Mouse (Mus musculus): Measurements from ENCODE around the gene Hist1h2af. TPM values are rescaled to one million over a fixed set of nuclear protein-coding genes. Genes with fewer than 3 reads are reported as not detected.
"Not testable (repeated sequence)": the region's sequence is repeated elsewhere in the genome, so short reads cannot be mapped to it uniquely, and the experiment has no call there.

Hist1h2af gene
- total RNA-seq, 2 experiments from 2014 or later, result 0.73 to 1.9 TPM

- DNase-seq (ENCODE audit: low spot score), result peak; percentile 50
These were observed 21.5 kb downstream of the Hist1h2af start for GRCm38 (mm10) chr13:23554925-23555838.

- peak; percentile 62 for DNase-seq (ENCODE audit: low spot score)
These were observed 22.2 kb downstream of the Hist1h2af start for GRCm38 (mm10) chr13:23555839-23556416.

- DNase-seq (ENCODE audit: low spot score), result no peak
These were observed 23.2 kb downstream of the Hist1h2af start for GRCm38 (mm10) chr13:23556906-23557305.

GRCm38 (mm10) chr13:23560699-23561098, 27.0 kb downstream of the Hist1h2af start:
- not testable (repeated sequence) for DNase-seq (ENCODE audit: low spot score)

GRCm38 (mm10) chr13:23561531-23561882, 27.8 kb downstream of the Hist1h2af start:
- DNase-seq (ENCODE audit: low spot score), result not testable (repeated sequence)

GRCm38 (mm10) chr13:23561883-23562659, 28.4 kb downstream of the Hist1h2af start, which contains the start of gene Hist1h3e:
Gene Hist1h3e (minus strand): TSS chr13:23562369.
- peak; percentile 91 for DNase-seq (ENCODE audit: low spot score)

- DNase-seq (ENCODE audit: low spot score), result peak; percentile 25
These were observed 29.2 kb downstream of the Hist1h2af start for GRCm38 (mm10) chr13:23562699-23563462.

GRCm38 (mm10) chr13:23564482-23564881, 30.8 kb downstream of the Hist1h2af start:
- DNase-seq (ENCODE audit: low spot score), result no peak

GRCm38 (mm10) chr13:23570261-23571021, 36.7 kb downstream of the Hist1h2af start:
- not testable (repeated sequence) for DNase-seq (ENCODE audit: low spot score)

- DNase-seq (ENCODE audit: low spot score), result peak; percentile 52
These were observed 37.4 kb downstream of the Hist1h2af start, which contains the start of the genes Hist1h2ae and Hist1h2bg for GRCm38 (mm10) chr13:23571022-23571503. Gene Hist1h2ae (minus strand): TSS chr13:23571220. Gene Hist1h2bg (plus strand): TSS chr13:23571396.

GRCm38 (mm10) chr13:23571504-23572217, 38.0 kb downstream of the Hist1h2af start:
- DNase-seq (ENCODE audit: low spot score), result not testable (repeated sequence)

- DNase-seq (ENCODE audit: low spot score), result no peak
These were observed 38.7 kb downstream of the Hist1h2af start for GRCm38 (mm10) chr13:23572218-23573033.

GRCm38 (mm10) chr13:23573034-23573897, 39.6 kb downstream of the Hist1h2af start:
- not testable (repeated sequence) for DNase-seq (ENCODE audit: low spot score)

- peak; percentile 64 for DNase-seq (ENCODE audit: low spot score)
These were observed 40.3 kb downstream of the Hist1h2af start, which contains the start of the genes Hist1h2bf and Hist1h2ad for GRCm38 (mm10) chr13:23573898-23574524. Gene Hist1h2bf (minus strand): TSS chr13:23574196. Gene Hist1h2ad (plus strand): TSS chr13:23574381.

- DNase-seq (ENCODE audit: low spot score), result not testable (repeated sequence)
These were observed 41.0 kb downstream of the Hist1h2af start for GRCm38 (mm10) chr13:23574546-23575170.

GRCm38 (mm10) chr13:23575271-23575851, 41.7 kb downstream of the Hist1h2af start, which contains the start of gene Hist1h3d:
Gene Hist1h3d (plus strand): TSS chr13:23575763.
- no peak for DNase-seq (ENCODE audit: low spot score)

Measured in gastrocnemius, adult 18-20 months (tissue).